Mouse (Mus musculus): Measurements from ENCODE around the gene Crybb3. TPM values are rescaled to one million over a fixed set of nuclear protein-coding genes. Genes with fewer than 3 reads are reported as not detected.

The Crybb3 gene
- total and polyA plus RNA-seq, 3 experiments, result not detected

DNA sequence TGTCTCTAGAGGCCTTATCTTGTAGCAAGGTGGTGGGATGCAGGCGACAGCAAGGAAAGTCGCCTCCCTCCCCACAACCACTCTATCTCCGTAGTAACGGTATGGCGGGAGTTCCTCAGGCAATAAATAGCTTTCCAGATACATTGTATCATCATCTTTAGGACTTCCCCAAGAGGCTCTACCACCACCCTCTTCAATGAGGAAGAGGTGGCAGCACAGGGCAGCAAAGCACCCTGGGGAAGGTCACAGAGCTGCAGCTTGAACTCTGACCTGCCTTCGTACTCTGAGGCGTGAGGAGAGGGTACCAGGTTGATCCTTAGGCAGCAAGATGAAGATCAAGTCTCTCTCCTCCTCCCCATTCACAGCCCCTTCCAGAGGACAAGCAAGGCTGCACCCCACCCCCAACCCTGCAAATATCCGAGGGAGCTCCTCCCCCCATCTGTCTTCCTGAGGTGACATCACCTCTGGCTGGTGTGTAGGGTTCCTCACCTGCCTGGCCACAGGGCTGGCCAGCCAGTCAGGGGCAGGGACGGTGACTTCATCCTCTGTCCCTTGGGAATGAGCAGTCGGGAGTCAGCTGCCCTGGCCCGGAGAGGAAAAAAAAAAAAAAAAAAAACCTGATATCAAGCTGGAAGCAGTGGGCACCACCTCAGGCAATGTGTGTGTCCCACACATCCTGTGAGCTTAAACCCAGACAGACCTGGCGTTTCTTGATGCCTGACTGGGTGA lies 41.1 kb upstream of the Crybb3 start:
- H3K27ac ChIP-seq (ENCODE audit: insufficient read depth, low read depth), result no peak overlapping the region
- no peak overlapping the region for H3K9ac ChIP-seq (ENCODE audit: insufficient read depth, low read depth)
- peaks cover 3 to 80% of the 10 kb centered on the region in 2 experiments; a peak in 3 of 4 replicates for H3K4me1 ChIP-seq (ENCODE audit: control insufficient read depth in 1 of 2, insufficient read depth in 2 of 2)
- no peaks in the 10 kb centered on the region for H3K36me3 ChIP-seq (replicated peaks in 1 of 2; ENCODE audit: control insufficient read depth in 1 of 2, insufficient read depth in 1 of 2, low read length in 1 of 2)
- no peaks in the 10 kb centered on the region for H3K79me2 ChIP-seq (replicated peaks; ENCODE audit: control insufficient read depth, extremely low read depth, insufficient read depth, poor library complexity, severe bottlenecking)
- no peaks in the 10 kb centered on the region for H3K27me3 ChIP-seq (replicated peaks)
- no peaks in the 10 kb centered on the region for H3K9me3 ChIP-seq (replicated peaks; ENCODE audit: low read length)
- dilution Hi-C loops (cut with MboI; ENCODE audit: extremely low pct_ligation_motif_present, extremely low pct_unique_long_range_greater_than_20kb, low sequenced_read_pairs), result no loop called here
- TF ChIP-seq ELF1 (IDR thresholded peaks at IDR 0.05; ENCODE audit: low read depth, low read length) (no peak), JUN (IDR thresholded peaks at IDR 0.05; ENCODE audit: insufficient read depth, low read depth, low read length) (no peak), BHLHE40 (IDR thresholded peaks at IDR 0.05; ENCODE audit: low read depth, low read length) (peak; percentile 60), KAT2A (IDR thresholded peaks at IDR 0.05; ENCODE audit: insufficient replicate concordance, low read length) (no peak), ZNF384 (IDR thresholded peaks at IDR 0.05; ENCODE audit: low read depth, low read length) (peak; percentile 79), CHD2 (IDR thresholded peaks at IDR 0.05; ENCODE audit: low read length) (peak; percentile 63; the same call in 1 of the 2 replicates), ETS1 (conservative IDR thresholded peaks at IDR 0.05; ENCODE audit: low read depth, low read length) (peak; percentile 64)
- H3K4me3 ChIP-seq (replicated peaks in 1 of 3; ENCODE audit: low read depth in 2 of 3, low read length in 2 of 3, poor library complexity in 1 of 3), result no peak overlapping the region
- H3K4me2 ChIP-seq (ENCODE audit: insufficient read depth, low read depth, poor library complexity, severe bottlenecking), result no peak overlapping the region
- in situ Hi-C loops (cut with MboI; ENCODE audit: low pct_ligation_motif_present, low pct_unique_long_range_greater_than_20kb, low sequenced_read_pairs), result no loop called here
- DNase-seq (ENCODE audit: extremely low read depth), result peak; percentile 56

- dilution Hi-C loops (cut with MboI; ENCODE audit: extremely low pct_ligation_motif_present, extremely low pct_unique_long_range_greater_than_20kb, low sequenced_read_pairs), result no loop called here
- Histone ChIP-seq H3K4me2 (ENCODE audit: insufficient read depth, low read depth, poor library complexity, severe bottlenecking) (no peak overlapping the region), H3K36me3 (replicated peaks in 1 of 2; ENCODE audit: control insufficient read depth in 1 of 2, insufficient read depth in 1 of 2, low read length in 1 of 2) (no peaks in the 10 kb centered on the region), H3K27ac (ENCODE audit: insufficient read depth, low read depth) (no peak overlapping the region), H3K27me3 (replicated peaks) (no peaks in the 10 kb centered on the region), H3K79me2 (replicated peaks; ENCODE audit: control insufficient read depth, extremely low read depth, insufficient read depth, poor library complexity, severe bottlenecking) (no peaks in the 10 kb centered on the region), H3K4me1 (ENCODE audit: control insufficient read depth in 1 of 2, insufficient read depth in 2 of 2) (peaks cover 3 to 76% of the 10 kb centered on the region in 2 experiments; a peak in 3 of 4 replicates), H3K9me3 (replicated peaks; ENCODE audit: low read length) (no peaks in the 10 kb centered on the region), H3K9ac (ENCODE audit: insufficient read depth, low read depth) (no peak overlapping the region), H3K4me3 (replicated peaks in 1 of 3; ENCODE audit: low read depth in 2 of 3, low read length in 2 of 3, poor library complexity in 1 of 3) (no peak overlapping the region)
- no peak for TF ChIP-seq NRF1 (IDR thresholded peaks at IDR 0.05; ENCODE audit: low read depth, low read length)
- TF ChIP-seq HCFC1 (IDR thresholded peaks at IDR 0.05; ENCODE audit: low read depth, low read length), result no peak
- in situ Hi-C loops (cut with MboI; ENCODE audit: low pct_ligation_motif_present, low pct_unique_long_range_greater_than_20kb, low sequenced_read_pairs), result no loop called here
- no peak for DNase-seq (ENCODE audit: extremely low read depth)
Measured at GRCm38 (mm10) chr5:113121591-113121875, 40.1 kb upstream of the Crybb3 start.

- Histone ChIP-seq H3K4me1 (ENCODE audit: control insufficient read depth in 1 of 2, insufficient read depth in 2 of 2) (peaks cover 3 to 76% of the 10 kb centered on the region in 2 experiments; a peak in 3 of 4 replicates), H3K9me3 (replicated peaks; ENCODE audit: low read length) (no peaks in the 10 kb centered on the region), H3K4me2 (ENCODE audit: insufficient read depth, low read depth, poor library complexity, severe bottlenecking) (no peak overlapping the region), H3K4me3 (replicated peaks in 1 of 3; ENCODE audit: low read depth in 2 of 3, low read length in 2 of 3, poor library complexity in 1 of 3) (no peak overlapping the region), H3K9ac (ENCODE audit: insufficient read depth, low read depth) (no peak overlapping the region), H3K27me3 (replicated peaks) (no peaks in the 10 kb centered on the region), H3K27ac (ENCODE audit: insufficient read depth, low read depth) (no peak overlapping the region), H3K36me3 (replicated peaks in 1 of 2; ENCODE audit: control insufficient read depth in 1 of 2, insufficient read depth in 1 of 2, low read length in 1 of 2) (no peaks in the 10 kb centered on the region), H3K79me2 (replicated peaks; ENCODE audit: control insufficient read depth, extremely low read depth, insufficient read depth, poor library complexity, severe bottlenecking) (no peaks in the 10 kb centered on the region)
- DNase-seq (ENCODE audit: extremely low read depth), result no peak
- in situ Hi-C loops (cut with MboI; ENCODE audit: low pct_ligation_motif_present, low pct_unique_long_range_greater_than_20kb, low sequenced_read_pairs) (no loop called here), dilution Hi-C loops (cut with MboI; ENCODE audit: extremely low pct_ligation_motif_present, extremely low pct_unique_long_range_greater_than_20kb, low sequenced_read_pairs) (no loop called here)
- no peak for TF ChIP-seq JUND (conservative IDR thresholded peaks at IDR 0.05; ENCODE audit: low read depth, low read length)
- peak; percentile 79 for TF ChIP-seq BHLHE40 (IDR thresholded peaks at IDR 0.05; ENCODE audit: low read depth, low read length)
- 0 out of 2 replicates have a peak, but pooled peaks have one; percentile 21 for TF ChIP-seq USF2 (conservative IDR thresholded peaks at IDR 0.05; ENCODE audit: low read depth, low read length)
- no peak for TF ChIP-seq POLR2AphosphoS2 (IDR thresholded peaks at IDR 0.05; ENCODE audit: low read depth, low read length)
- TF ChIP-seq USF1 (IDR thresholded peaks at IDR 0.05; ENCODE audit: low read depth, low read length), result 0 out of 2 replicates have a peak, but pooled peaks have one; percentile 21
- TF ChIP-seq PAX5 (IDR thresholded peaks at IDR 0.05; ENCODE audit: low read length), result no peak
- TF ChIP-seq UBTF (IDR thresholded peaks at IDR 0.05; ENCODE audit: low read depth, low read length), result no peak
Measured at GRCm38 (mm10) chr5:113120741-113121590, 39.6 kb upstream of the Crybb3 start.
